10 mouse cellular contexts compared by ENCODE assay signal in the genomic region with DNA sequence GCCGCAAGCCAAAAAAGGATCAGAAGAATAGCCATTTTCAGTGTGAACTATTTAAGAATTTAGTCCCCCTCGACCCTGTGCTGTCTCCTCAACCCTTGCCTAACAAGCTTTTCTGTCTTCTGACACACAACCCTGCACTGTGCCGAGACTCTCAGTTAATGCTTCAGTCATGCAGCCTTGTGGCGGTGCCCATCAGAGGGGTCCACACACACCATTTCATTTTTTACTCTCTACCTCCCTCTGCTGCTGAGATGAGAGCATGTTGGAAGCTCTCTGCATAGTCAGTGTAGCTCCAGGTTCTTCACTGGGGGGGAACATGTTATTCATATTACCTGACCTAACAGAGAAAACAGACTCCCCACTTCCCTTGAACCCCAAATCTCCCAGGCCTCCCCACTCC. TPM values are rescaled to one million over a fixed set of nuclear protein-coding genes. Genes with fewer than 3 reads are reported as not detected.
A peak's percentile ranks its signal among the peaks of the same experiment; 100 is the strongest.
DNase-seq lines count a peak whose midpoint lies in the region; ATAC-seq and TF ChIP-seq lines count a peak whose summit lies in the region.
"Had no signal": no experiment of that assay in that cellular context is flagged by ENCODE, and none has a peak within 500 bp of the region (broad histone marks: within the 10 kb centered on the region; RNA-seq: fewer than 3 reads in every experiment).

No protein-coding gene starts in this region.

- in situ Hi-C loops in Patski (cut with MboI; ENCODE audit: low pct_unique_long_range_greater_than_20kb): loop anchor here (5.0 kb wide), 1 partner anchor 84 kb away; no protein-coding TSS in a partner anchor

- H3K4me3 ChIP-seq in forebrain, postnatal 0 days (ENCODE audit: low read depth, low read length): no peak overlapping the region
- no peak overlapping the region for H3K4me3 ChIP-seq in midbrain, embryonic 14.5 days (replicated peaks; ENCODE audit: low read depth, low read length)
- H3K4me3 ChIP-seq: embryonic facial prominence, embryonic 13.5 days; megakaryocyte, embryonic 14.5 days had no signal

- peaks cover 8% of the 10 kb centered on the region; the same call in 1 of the 2 replicates for H3K36me3 ChIP-seq in forebrain, postnatal 0 days (ENCODE audit: insufficient read depth)
- H3K36me3 ChIP-seq in midbrain, embryonic 14.5 days (ENCODE audit: control insufficient read depth, insufficient read depth, low read length): 0 out of 2 replicates have a peak, but pooled peaks cover 4% of the 10 kb centered on the region
- H3K36me3 ChIP-seq: embryonic facial prominence, embryonic 13.5 days had no signal

- no peak overlapping the region for H3K9ac ChIP-seq in forebrain, postnatal 0 days
- H3K9ac ChIP-seq in midbrain, embryonic 14.5 days (replicated peaks; ENCODE audit: low read length): no peak overlapping the region
- H3K9ac ChIP-seq: embryonic facial prominence, embryonic 13.5 days had no signal

- H3K9me3 ChIP-seq in forebrain, postnatal 0 days (ENCODE audit: low read length): no peaks in the 10 kb centered on the region
- no peaks in the 10 kb centered on the region for H3K9me3 ChIP-seq in midbrain, embryonic 14.5 days (ENCODE audit: control insufficient read depth, low read length)
- H3K9me3 ChIP-seq: embryonic facial prominence, embryonic 13.5 days; megakaryocyte, embryonic 14.5 days had no signal

- H3K27me3 ChIP-seq in Patski: no peaks in the 10 kb centered on the region
- H3K27me3 ChIP-seq in forebrain, postnatal 0 days (ENCODE audit: insufficient read depth, low read length): no peaks in the 10 kb centered on the region
- no peaks in the 10 kb centered on the region for H3K27me3 ChIP-seq in midbrain, embryonic 14.5 days (ENCODE audit: control insufficient read depth, insufficient read depth, low read length)
- H3K27me3 ChIP-seq: embryonic facial prominence, embryonic 13.5 days; megakaryocyte, embryonic 14.5 days had no signal

- CTCF ChIA-PET in Patski (lab: Charles Lee): interaction anchor here (1.2 to 7.8 kb wide), 6 partner anchors 11 to 377 kb away, joined by 3 to 56 read pairs (median 5); no protein-coding TSS in a partner anchor

- peak; percentile 68 for TF ChIP-seq CTCF in Patski (IDR thresholded peaks at IDR 0.05)
- peak; percentile 72 for TF ChIP-seq CTCF in forebrain, postnatal 0 days (IDR thresholded peaks at IDR 0.05; ENCODE audit: low read depth)

- H3K4me2 ChIP-seq in forebrain, postnatal 0 days (ENCODE audit: low read depth): no peak overlapping the region
- no peak overlapping the region for H3K4me2 ChIP-seq in midbrain, embryonic 14.5 days (ENCODE audit: low read length)
- H3K4me2 ChIP-seq: embryonic facial prominence, embryonic 13.5 days had no signal

- POLR2A ChIA-PET in Patski (lab: Charles Lee): no interaction called here

- ATAC-seq in Patski: no peak
- ATAC-seq in forebrain, postnatal 0 days: peak; percentile 66
- peak; percentile 49; the same call in 1 of the 2 replicates for ATAC-seq in midbrain, embryonic 14.5 days (ENCODE audit: low FRiP score, low TSS enrichment)

- DNase-seq in kidney, postnatal 10 days: peak; percentile 28
- DNase-seq in kidney, adult 8-10 months: no peak
- no peak for DNase-seq in Patski (ENCODE audit: low read depth, low spot score)
- DNase-seq in forebrain, postnatal 0 days: peak; percentile 62
- DNase-seq in midbrain, embryonic 14.5 days: peak; percentile 74
- no peak for DNase-seq in urinary bladder, postnatal 10 days (ENCODE audit: low spot score)
- no peak for DNase-seq in cerebellum, adult 11-12 months
- DNase-seq in urinary bladder, postnatal 4 days (ENCODE audit: low spot score in 2 of 2): no peak

- peaks cover 26% of the 10 kb centered on the region for H3K4me1 ChIP-seq in forebrain, postnatal 0 days (ENCODE audit: insufficient read depth)
- H3K4me1 ChIP-seq in midbrain, embryonic 14.5 days (ENCODE audit: control insufficient read depth, insufficient read depth, low read length): peaks cover 30% of the 10 kb centered on the region

- no peak overlapping the region for H3K27ac ChIP-seq in forebrain, postnatal 0 days (ENCODE audit: low read depth, low read length)
- no peak overlapping the region for H3K27ac ChIP-seq in midbrain, embryonic 14.5 days (replicated peaks; ENCODE audit: low read depth, low read length)
- H3K27ac ChIP-seq: embryonic facial prominence, embryonic 13.5 days had no signal

- WGBS in forebrain, postnatal 0 days: 50% methylated on average over 4 of the region's 4 CpGs
- WGBS in midbrain, embryonic 14.5 days: 50% methylated on average over 4 of the region's 4 CpGs

RNA-seq across cellular contexts. Expression of a gene that starts 27.8 kb away (rescaled TPM):
- polyA plus RNA-seq in Patski (2021): 7.5 TPM
- 6.2 and 6.9 TPM in 2 replicates for total RNA-seq in forebrain, postnatal 0 days (2014; rRNA removed)
- polyA plus RNA-seq in forebrain, postnatal 0 days (2015; fragmentation: Nextera tagmentation; extraction: Ambion mirVana): 10.0 and 11.5 TPM in 2 replicates
- polyA plus RNA-seq in midbrain, embryonic 14.5 days (2014; fragmentation: Nextera tagmentation; extraction: Ambion mirVana): 13.0 and 16.7 TPM in 2 replicates

Comparison
In these comparisons a context has a peak if more than half of its experiments do, and no peak if none do; other contexts are left out.
1. DNase-seq: peak in kidney, postnatal 10 days (single experiment), forebrain, postnatal 0 days (single experiment) and midbrain, embryonic 14.5 days (single experiment); none in kidney, adult 8-10 months (0 of 2), Patski (single experiment), urinary bladder, postnatal 10 days (single experiment), cerebellum, adult 11-12 months (single experiment) and urinary bladder, postnatal 4 days (0 of 2).